ENCODE assay signal across 20 mouse cellular contexts in genomic region chr6:28979586-28979985, GRCm38 (mm10).
DNase-seq lines count a peak whose midpoint lies in the region; ATAC-seq and TF ChIP-seq lines count a peak whose summit lies in the region.
"Had no signal": no experiment of that assay in that cellular context is flagged by ENCODE, and none has a peak within 500 bp of the region (broad histone marks: within the 10 kb centered on the region; RNA-seq: fewer than 3 reads in every experiment).

No protein-coding gene starts in this region.

- H3K4me2 ChIP-seq in hindbrain, embryonic 14.5 days (replicated peaks) = 0 out of 2 replicates have a peak overlapping the region, but pooled peaks have one; percentile 94
- no peak overlapping the region for H3K4me2 ChIP-seq in hindbrain, postnatal 0 days (ENCODE audit: low read depth, low read length)
- H3K4me2 ChIP-seq in kidney, embryonic 16.5 days (replicated peaks; ENCODE audit: low read depth, low read length) = no peak overlapping the region
- H3K4me2 ChIP-seq: liver, embryonic 15.5 days had no signal

- H3K9ac ChIP-seq in hindbrain, embryonic 14.5 days = no peak overlapping the region
- no peak overlapping the region for H3K9ac ChIP-seq in hindbrain, postnatal 0 days (replicated peaks; ENCODE audit: low read length)
- H3K9ac ChIP-seq in kidney, embryonic 16.5 days (replicated peaks; ENCODE audit: low read length) = no peak overlapping the region
- H3K9ac ChIP-seq: limb, embryonic 12.5 days; liver, embryonic 15.5 days; lung, embryonic 14.5 days had no signal

- H3K27me3 ChIP-seq in hindbrain, embryonic 14.5 days (ENCODE audit: control insufficient read depth, insufficient read depth, low read length) = 0 out of 2 replicates have a peak, but pooled peaks cover 4% of the 10 kb centered on the region
- no peaks in the 10 kb centered on the region for H3K27me3 ChIP-seq in hindbrain, postnatal 0 days (ENCODE audit: insufficient read depth, low read length)
- H3K27me3 ChIP-seq in kidney, embryonic 16.5 days (ENCODE audit: insufficient read depth, low read length) = peaks cover 30% of the 10 kb centered on the region

- DNase-seq in cerebellum, adult 11-12 months = peak; percentile 49
- no peak for DNase-seq in hindbrain, embryonic 14.5 days (ENCODE audit: low spot score)
- no peak for DNase-seq in hindbrain, postnatal 0 days (ENCODE audit: low spot score)
- peak; percentile 58 for DNase-seq in R1 (ENCODE audit: low read depth, low spot score)
- DNase-seq in adrenal gland, postnatal 14 days = peak; percentile 50
- DNase-seq: gastrocnemius, postnatal 25 days; heart, adult 18-20 months; heart, postnatal 36 days; lung, postnatal 14 days; thymus, adult 2 months; thymus, postnatal 36 days had no signal

- no peaks in the 10 kb centered on the region for H3K36me3 ChIP-seq in hindbrain, embryonic 14.5 days (replicated peaks; ENCODE audit: control insufficient read depth, insufficient read depth)
- no peaks in the 10 kb centered on the region for H3K36me3 ChIP-seq in hindbrain, postnatal 0 days (ENCODE audit: insufficient read depth, low read length)
- H3K36me3 ChIP-seq in kidney, embryonic 16.5 days (ENCODE audit: insufficient read depth, low read length) = no peaks in the 10 kb centered on the region
- H3K36me3 ChIP-seq: forebrain, embryonic 15.5 days; hindbrain, embryonic 12.5 days; limb, embryonic 12.5 days; liver, embryonic 15.5 days; midbrain, embryonic 10.5 days had no signal

- TF ChIP-seq CTCF in hindbrain, postnatal 0 days (IDR thresholded peaks at IDR 0.05; ENCODE audit: low read depth) = no peak

- H3K9me3 ChIP-seq in hindbrain, embryonic 14.5 days (ENCODE audit: control insufficient read depth, low read length) = no peaks in the 10 kb centered on the region
- no peaks in the 10 kb centered on the region for H3K9me3 ChIP-seq in hindbrain, postnatal 0 days (ENCODE audit: low read length)
- H3K9me3 ChIP-seq in kidney, embryonic 16.5 days (ENCODE audit: low read length) = no peaks in the 10 kb centered on the region
- H3K9me3 ChIP-seq: forebrain, embryonic 15.5 days; hindbrain, embryonic 12.5 days; liver, embryonic 15.5 days; midbrain, embryonic 10.5 days had no signal

- WGBS in hindbrain, embryonic 14.5 days = 67% methylated on average over 8 of the region's 8 CpGs
- 72% methylated on average over 8 of the region's 8 CpGs for WGBS in hindbrain, postnatal 0 days
- 73% methylated on average over 8 of the region's 8 CpGs for WGBS in kidney, embryonic 16.5 days

- H3K4me1 ChIP-seq in hindbrain, embryonic 14.5 days (replicated peaks; ENCODE audit: control insufficient read depth, insufficient read depth, low read length) = peaks cover 8% of the 10 kb centered on the region; the same call in 1 of the 2 replicates
- no peaks in the 10 kb centered on the region for H3K4me1 ChIP-seq in hindbrain, postnatal 0 days (ENCODE audit: insufficient read depth, low read length)
- H3K4me1 ChIP-seq in kidney, embryonic 16.5 days (ENCODE audit: insufficient read depth, low read length) = peaks cover 17% of the 10 kb centered on the region
- H3K4me1 ChIP-seq: liver, embryonic 15.5 days had no signal

- no peak for ATAC-seq in cerebellum, adult (ENCODE audit: insufficient number of reproducible peaks, low FRiP score, low TSS enrichment)
- ATAC-seq in hindbrain, embryonic 14.5 days (ENCODE audit: low FRiP score) = no peak
- no peak for ATAC-seq in hindbrain, postnatal 0 days
- ATAC-seq in kidney, embryonic 16.5 days (ENCODE audit: low FRiP score, low TSS enrichment) = no peak
- ATAC-seq: CD4-positive, CD25-positive, alpha-beta regulatory T cell, adult 4 months had no signal

- H3K4me3 ChIP-seq in hindbrain, embryonic 14.5 days (replicated peaks; ENCODE audit: low read length) = no peak overlapping the region
- no peak overlapping the region for H3K4me3 ChIP-seq in hindbrain, postnatal 0 days (ENCODE audit: low read length)
- no peak overlapping the region for H3K4me3 ChIP-seq in kidney, embryonic 16.5 days (ENCODE audit: low read length)
- H3K4me3 ChIP-seq: liver, embryonic 15.5 days had no signal

- no peak overlapping the region for H3K27ac ChIP-seq in hindbrain, embryonic 14.5 days
- no peak overlapping the region for H3K27ac ChIP-seq in hindbrain, postnatal 0 days
- H3K27ac ChIP-seq in kidney, embryonic 16.5 days (ENCODE audit: low read length) = no peak overlapping the region
- H3K27ac ChIP-seq: hindbrain, embryonic 12.5 days; limb, embryonic 12.5 days; liver, embryonic 15.5 days; midbrain, embryonic 10.5 days had no signal

Comparison
In these comparisons a context has a peak if more than half of its experiments do, and no peak if none do; other contexts are left out.
1. DNase-seq: peak in cerebellum, adult 11-12 months (single experiment), R1 (single experiment) and adrenal gland, postnatal 14 days (single experiment); none in hindbrain, embryonic 14.5 days (single experiment) and hindbrain, postnatal 0 days (single experiment).